Mouse (Mus musculus) skeletal muscle tissue, adult 2 months (tissue): ENCODE measurements around the gene Efna5.

Experiments used
- DNase-seq: peaks from one replicate; pipeline ENCODE4 v3.0.0-alpha.2; 2012; ENCODE audit warnings: low read depth, low spot score

Gene Efna5

DNA sequence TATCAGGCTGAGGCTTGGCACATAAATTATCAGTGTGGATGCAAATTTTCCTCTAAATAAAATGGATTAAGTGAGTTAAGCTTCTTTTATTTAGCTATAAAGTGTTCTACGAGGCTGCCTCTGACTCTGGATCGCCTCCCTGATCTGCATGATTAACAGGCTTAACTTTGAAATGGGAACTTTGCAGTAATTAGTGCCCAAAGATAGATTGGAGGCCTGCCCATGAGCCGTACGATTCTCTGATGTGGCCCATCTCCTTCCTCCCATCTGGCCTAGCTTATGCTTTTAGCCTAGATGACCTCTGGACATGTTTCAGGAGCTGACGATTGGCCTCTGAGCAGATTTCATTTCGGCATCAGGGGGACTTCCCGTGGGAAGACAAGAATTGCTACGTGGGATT lies 273.0 kb downstream of the Efna5 start:
- no peak for DNase-seq

DNA sequence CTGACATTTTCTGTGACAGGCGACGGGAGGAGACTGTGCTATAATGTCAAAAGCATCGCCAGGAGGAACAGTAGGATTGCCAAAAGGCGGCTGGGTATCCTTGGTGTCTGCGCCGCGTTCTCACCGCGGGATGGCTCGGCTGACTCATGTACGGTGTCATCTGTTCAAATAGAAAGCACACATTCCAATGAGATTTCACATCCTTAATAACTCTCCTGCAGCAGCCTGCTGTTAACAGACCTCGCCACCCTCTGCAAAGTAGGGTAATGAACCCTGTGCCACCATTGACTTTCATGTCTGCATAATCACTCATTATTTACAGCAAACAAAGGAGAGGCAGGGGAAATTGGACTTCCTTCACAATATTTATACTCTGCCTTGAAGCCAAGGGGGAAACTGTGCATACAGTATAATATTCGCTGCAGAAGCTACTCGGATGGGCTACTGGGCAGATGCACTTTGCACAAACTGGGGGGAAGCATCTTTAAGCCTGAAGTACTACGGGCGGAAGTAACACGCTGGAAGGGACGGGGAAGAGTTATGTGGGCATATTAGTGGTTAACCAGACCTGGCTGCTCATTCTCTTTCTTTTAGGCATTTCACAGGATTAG lies 273.7 kb downstream of the Efna5 start:
- DNase-seq: no peak

- DNase-seq: no peak
These were observed 274.4 kb downstream of the Efna5 start for GRCm38 (mm10) chr17:62606681-62607080.

- DNase-seq: no peak
These were observed 276.8 kb downstream of the Efna5 start for GRCm38 (mm10) chr17:62604309-62604708.

DNA sequence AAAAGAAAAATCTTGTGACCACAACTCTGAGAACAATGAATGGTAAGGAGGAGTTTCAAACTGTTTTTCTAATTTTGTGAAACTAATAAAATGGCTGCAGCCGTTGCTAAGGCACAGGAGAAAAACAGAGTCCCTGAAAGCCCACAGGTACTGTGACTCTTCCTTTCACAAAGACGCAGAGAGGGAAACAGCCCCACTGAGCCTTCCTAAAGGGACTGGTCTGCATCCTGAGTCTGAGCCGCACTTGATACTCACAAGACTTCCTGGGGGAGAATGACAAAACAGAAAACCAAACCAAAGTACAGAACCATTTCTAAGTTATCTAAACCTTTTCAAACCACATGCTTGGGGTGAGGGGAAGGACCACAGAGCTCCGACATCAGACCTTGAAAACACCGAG lies 277.5 kb downstream of the Efna5 start:
- DNase-seq: no peak

DNA sequence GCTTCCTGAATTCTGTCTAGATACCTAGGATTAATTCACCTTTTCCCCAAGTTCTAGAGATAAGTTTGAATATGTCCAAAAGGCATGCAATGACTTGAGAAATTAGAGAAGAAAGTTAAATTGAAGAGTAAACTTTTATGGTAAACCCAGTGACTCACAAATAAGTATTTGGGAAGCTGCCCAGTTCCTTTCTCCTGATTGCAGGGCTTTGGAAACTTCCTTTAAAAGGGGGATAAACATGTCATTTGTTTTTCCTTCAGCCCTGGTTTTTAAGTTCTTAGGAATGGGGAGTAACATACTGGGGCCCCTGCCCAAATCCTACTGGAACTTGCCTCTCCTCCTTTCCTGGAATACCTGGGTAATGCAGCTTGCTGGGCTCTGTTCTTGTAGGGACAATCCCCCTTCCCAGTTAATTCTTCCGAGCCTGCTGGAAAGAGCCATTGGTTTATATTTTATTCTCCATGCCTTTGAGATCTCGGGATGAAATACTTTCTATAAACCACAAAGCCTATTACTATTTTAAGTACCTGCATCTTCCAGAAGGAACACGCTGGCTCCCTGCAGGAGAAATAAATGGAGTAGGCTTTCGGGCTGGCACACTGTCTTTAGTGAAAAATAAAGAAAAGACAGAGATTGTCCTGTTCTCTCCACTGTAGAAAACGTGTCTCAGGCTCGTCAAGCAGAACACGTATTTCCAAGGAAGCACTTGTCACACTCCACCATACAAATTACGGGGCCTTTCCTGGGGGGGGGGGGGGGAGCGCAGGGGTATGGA lies 282.2 kb downstream of the Efna5 start:
- DNase-seq: no peak

GRCm38 (mm10) chr17:62592436-62593074 lies 288.6 kb downstream of the Efna5 start:
- DNase-seq: no peak

DNA sequence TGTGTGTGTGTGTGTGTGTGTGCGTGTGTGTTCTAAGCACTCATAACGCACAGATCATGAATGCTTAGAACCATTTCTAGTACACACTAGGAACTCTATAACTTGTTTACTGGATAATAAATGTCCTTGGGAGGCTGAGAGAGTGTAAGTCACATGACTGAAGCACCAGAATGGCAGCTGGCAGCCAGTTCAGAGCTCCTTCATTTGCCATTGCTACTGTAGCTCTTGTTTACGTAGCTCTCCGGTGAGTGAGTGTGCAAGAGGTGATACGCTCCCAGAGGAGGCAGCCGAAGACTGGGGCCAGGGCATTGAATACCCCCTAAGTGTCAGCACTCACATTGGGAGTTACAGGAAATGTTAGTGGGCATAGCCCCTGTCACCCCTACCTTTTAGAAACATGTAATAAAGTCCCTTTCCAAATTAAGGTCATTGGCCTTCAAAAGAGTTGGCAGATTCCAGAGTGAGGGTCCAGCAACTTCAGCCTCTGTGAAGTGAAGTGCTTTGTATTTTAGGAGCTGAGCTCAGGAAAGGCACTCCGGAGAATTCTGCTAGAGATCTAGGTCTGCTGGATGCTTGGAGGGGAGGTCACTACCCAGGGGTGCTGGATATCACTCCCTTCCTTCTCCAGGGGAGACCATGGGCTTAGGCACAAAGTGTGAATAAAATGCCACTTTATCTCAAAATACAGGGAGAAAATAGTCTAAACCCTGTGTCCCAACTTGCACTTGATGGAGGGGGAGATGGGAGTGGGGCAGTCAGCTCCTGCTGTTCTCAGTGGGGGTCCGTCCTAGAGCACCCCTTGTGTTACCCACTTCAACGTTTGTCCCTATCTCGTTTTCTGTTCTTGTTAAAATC lies 289.3 kb downstream of the Efna5 start:
- no peak for DNase-seq

DNA sequence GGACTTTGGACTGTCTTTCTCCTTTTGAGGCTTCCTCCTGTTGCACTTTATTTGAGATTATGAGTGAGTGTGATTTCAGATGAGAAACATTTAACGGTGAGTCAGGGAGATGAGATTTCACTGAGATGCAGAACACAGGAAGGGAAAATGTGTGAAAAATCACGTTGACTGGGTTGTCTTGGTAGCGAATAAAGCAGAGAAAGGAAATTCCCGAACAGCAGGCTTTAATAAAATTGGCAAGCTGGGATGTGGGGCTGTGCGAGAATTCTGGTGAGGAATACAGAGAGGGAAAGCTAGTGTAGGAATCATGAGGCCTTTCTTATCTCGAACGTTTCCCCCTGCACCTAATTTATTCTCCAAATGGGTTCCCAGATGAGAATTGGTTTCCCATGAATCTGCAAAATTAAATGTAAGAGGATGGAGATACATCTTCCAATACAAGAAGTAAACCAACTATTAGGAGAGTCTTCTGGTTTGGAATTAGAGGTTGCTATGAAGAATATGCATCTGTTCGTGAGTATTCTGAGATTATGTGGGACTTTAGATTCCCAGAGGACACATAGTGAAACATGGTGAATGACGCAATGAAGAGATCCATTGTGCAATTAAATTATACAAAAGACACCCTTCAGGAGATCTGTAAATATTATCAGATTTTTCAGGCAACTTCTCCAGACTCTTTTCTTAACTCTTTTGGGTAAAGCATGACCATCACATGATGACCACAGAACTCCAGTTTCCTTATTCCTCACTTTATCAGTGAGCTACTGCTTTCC lies 290.2 kb downstream of the Efna5 start:
- no peak for DNase-seq

- DNase-seq: no peak
These were observed 301.0 kb downstream of the Efna5 start for GRCm38 (mm10) chr17:62580127-62580526.

- DNase-seq: no peak
These were observed 301.5 kb downstream of the Efna5 start for GRCm38 (mm10) chr17:62579618-62580017.

DNA sequence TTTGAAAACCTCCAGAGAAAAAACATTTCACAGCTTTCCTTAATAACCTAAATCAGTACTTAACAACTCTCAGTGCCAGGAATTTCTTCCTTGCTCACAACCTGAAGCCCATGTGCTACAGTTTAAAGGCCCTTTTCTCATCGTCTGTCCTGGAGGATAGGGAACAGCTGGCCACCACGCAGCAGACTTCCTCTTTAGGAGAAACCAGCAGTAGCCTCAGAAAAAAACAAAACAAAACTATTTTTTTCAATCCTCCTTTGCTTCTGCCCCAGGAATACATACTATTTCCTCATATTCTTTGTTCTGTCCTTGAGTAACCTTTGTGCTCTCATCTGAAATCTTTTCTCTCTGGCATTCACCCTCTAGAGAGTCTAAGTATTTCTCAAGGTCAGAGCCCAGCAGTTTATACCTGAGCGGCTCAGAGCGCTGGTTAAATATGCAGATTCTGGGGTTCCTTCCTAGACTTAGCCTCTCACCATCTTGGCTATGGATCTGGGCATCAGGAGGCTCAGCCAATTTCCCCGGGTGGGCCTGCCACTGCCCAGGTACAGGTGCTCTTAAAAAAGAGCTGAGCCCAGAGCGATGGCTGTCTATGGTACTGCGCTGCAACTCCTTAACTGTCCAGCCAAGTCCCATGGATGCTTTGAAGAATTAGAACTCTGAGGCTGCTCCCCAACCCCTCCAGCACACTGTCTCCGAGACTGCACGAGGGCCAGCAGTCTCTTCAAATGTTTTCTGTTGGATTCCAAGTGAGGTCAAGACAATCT lies 306.4 kb downstream of the Efna5 start:
- DNase-seq: no peak

GRCm38 (mm10) chr17:62570101-62570500 lies 311.0 kb downstream of the Efna5 start:
- no peak for DNase-seq

DNA sequence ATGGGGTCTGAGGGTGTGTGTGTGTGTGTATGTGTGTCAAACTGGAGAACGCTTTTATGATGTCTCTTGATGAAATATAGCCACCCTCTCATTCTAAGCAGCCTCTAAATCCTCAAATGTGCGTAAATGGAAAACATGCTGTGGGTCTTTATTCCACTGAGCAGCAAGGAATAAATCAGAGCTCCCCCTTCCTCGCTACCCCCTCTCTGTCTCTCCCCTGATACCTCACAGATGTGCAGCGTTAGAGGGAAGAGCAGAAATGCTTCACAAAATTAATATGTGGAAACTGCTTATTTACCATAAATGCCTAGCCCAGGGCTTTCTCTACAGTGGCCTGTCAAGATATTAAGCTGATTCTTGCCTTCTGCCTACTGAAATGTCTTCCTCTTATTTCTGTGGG lies 313.1 kb downstream of the Efna5 start:
- DNase-seq: no peak

GRCm38 (mm10) chr17:62565632-62566031 lies 315.5 kb downstream of the Efna5 start:
- DNase-seq: no peak

DNA sequence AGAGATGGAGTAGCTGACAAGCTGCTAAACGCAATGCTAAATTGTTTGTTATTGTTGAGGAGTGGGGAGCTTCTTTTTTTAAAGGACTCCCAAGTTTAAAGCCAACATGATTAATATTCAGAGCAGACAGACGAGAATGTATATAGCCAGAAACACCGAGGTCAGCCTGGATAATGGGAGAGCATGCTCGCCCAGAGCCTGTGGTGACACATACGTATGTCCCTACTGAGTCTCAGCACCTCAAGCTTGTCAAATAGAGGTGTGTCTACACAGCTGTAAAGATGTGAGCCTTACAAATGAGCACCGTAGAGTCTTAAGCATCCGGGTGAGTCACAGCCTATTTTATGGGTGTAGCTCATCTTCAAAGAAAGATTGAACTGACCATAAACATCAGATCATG lies 318.7 kb downstream of the Efna5 start:
- no peak for DNase-seq

DNA sequence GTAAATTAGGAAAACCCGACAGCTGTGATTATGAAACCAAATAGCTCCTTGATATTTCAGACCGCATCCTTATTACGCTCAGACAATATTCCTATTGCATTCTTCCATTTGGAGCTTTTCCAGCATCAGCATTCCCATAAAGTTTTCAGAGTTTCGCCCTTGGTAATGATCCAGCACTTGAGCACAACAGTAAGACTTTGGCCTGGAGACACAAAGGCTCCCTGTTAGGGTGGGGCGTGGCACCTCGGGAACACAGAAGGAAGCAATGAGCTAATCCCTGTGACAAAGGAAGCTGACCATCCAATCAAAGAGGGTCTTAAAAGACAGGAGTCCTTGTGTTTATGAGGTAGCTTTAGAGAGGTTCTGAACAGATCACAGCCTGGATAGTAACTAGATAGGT lies 323.9 kb downstream of the Efna5 start:
- peak; percentile 11 for DNase-seq
